Mouse (Mus musculus): ENCODE measurements around the gene Timm29. TPM values are rescaled to one million over a fixed set of nuclear protein-coding genes. Genes with fewer than 3 reads are reported as not detected.
A peak's percentile ranks its signal among the peaks of the same experiment; 100 is the strongest.

The Timm29 gene
- total RNA-seq, 2 experiments from 2014 or later: 61.7 to 63.6 TPM

DNA sequence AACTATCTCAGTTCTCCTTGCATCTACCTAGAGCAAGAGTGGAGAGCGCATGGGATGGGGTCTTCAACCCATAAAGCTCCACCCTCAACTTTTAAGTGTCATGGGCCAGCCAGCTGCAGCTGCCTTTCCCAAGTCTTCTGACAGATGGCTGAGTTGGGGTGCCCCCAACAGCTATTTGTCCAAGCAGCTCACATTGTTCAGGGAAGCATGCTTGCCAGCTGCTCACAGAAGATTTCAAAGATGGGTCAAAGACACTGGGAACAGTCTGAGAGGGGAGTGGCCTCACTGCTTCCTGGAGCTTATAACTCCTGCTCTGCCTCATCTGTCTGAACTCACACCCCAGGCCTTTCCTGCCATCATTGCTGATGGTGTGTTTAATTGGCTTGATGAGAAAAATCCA is 16.2 kb upstream of the Timm29 start:
- no peak for DNase-seq (ENCODE audit: low spot score in 2 of 2)

DNA sequence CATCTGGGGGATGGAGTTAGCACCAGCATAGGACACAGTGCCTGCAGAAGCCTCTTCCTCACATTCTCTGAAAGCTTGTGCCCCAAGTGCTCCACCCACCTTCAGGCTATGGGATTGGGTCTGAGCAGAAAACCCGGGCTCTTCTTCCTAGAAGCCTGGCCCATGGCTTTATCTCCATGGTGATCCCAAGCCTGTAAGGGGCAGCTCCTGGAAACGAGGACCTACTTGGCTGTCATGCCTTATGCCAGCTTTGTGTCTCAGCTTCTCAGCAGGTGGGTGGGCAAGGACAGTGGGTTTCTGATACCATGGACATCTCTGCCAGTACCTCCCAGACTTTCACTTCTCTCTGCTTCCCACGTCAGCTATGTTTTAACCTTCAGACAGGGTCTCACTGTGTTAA is 14.3 kb upstream of the Timm29 start:
- no peak for DNase-seq (ENCODE audit: low spot score in 2 of 2)

DNA sequence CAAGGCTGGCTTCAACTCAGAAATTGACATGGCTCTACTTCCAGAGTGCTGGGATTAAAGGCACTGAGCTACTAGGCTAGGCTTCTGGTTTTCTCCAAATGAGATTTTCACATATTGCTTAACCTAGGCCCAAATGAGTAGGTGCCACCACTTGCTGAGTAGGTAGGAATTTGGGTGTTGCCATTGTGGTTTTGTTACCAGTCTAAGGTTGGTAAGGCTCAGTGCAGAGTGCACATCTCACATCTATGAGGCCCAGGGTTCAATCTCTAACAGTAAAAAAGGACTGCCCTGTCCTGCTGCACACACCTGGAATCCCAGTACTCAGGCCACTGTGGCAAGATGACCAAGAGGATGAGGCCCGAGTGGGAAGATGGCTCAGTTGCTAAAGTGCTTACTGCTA is 7.1 kb upstream of the Timm29 start:
- DNase-seq (ENCODE audit: low spot score in 2 of 2): no peak

DNA sequence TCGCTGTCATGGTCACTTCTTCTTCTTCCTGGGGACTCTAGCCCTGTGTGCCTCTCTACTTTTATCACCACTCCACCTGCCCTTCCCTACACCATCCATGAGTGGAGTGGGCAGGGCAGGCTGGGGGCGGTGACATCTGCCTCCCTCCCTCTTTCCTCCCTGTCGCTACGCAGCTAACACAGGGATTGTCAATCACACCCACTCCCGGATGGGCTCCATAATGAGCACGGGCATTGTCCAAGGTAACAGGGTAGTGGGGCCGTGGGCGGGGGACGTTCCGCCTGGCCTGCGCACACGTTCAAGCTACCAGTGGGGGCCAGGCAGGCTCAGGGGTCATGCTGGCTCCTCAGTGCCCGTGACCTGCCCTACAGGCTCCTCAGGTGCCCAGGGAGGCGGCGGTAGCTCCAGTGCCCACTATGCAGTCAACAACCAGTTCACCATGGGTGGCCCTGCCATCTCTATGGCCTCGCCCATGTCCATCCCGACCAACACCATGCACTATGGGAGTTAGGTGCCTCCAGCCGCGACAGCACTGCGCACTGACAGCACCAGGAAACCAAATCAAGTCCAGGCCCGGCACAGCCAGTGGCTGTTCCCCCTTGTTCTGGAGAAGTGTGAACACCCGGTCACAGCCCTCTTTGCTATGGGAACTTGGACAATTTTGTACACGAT is 4.7 kb upstream of the Timm29 start:
- DNase-seq (ENCODE audit: low spot score in 2 of 2): peak in 1 of 2 experiments; percentile 52

DNA sequence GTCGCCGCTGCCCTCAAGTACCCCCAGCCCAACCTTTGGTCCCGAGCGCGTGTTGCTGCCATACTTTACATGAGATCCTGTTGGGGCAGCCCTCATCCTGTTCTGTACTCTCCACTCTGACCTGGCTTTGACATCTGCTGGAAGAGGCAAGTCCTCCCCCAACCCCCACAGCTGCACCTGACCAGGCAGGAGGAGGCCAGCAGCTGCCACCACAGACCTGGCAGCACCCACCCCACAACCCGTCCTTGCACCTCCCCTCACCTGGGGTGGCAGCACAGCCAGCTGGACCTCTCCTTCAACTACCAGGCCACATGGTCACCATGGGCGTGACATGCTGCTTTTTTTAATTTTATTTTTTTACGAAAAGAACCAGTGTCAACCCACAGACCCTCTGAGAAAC is 4.2 kb upstream of the Timm29 start:
- DNase-seq (ENCODE audit: low spot score in 2 of 2): no peak

DNA sequence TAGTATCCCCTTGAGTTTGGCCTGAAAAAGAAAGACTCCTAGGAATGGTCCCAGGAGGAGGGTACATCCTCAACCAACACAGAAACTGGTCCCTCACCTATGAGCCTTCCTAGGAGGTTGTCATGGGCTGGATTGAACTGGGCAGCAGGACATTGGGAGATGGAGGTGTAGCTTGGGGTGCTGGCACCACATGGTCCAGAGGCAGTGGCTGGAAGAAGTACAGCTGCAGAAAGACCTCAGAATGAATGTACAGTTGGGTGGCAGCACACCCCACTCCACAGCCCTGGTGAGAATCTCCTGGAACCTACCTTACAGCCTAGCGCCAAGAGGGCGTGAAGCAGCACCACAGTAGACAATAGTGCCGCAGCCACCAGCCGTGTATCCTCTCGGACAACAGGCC is 3.0 kb upstream of the Timm29 start:
- no peak for DNase-seq (ENCODE audit: low spot score in 2 of 2)

DNA sequence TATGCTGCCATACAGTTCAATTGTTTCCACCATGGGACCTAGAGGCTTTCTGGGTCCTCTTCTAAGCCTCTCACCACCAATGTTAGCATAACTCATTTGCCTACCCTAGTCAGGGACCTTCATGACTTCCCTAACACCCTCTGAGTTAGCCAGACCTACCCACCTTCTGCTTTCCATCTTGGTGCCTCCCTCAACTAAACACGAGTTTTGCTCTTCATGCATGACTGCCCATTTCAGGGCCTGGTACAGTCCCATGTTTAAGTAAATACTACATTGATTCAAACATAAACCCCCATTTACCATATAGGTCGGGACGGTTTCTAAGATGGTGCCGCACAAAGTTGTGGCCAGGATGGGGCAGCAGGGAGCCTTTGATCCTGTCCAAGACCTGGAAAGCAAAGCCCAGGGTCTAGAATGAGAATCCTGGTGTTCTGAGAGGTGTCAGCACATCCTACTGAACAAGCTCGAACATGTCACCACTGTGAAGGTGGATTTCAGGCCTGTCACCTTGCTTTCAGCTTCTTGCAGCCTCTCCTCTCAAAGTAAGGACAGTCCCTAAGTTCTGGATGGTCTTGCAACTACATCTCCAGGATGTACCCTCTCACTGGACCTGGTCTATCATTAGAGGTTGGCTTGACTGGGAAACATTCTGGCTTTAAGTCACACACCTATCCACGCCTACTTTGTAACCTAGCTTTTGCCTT is 1.2 kb upstream of the Timm29 start:
- no peak for DNase-seq (ENCODE audit: low spot score in 2 of 2)

DNA sequence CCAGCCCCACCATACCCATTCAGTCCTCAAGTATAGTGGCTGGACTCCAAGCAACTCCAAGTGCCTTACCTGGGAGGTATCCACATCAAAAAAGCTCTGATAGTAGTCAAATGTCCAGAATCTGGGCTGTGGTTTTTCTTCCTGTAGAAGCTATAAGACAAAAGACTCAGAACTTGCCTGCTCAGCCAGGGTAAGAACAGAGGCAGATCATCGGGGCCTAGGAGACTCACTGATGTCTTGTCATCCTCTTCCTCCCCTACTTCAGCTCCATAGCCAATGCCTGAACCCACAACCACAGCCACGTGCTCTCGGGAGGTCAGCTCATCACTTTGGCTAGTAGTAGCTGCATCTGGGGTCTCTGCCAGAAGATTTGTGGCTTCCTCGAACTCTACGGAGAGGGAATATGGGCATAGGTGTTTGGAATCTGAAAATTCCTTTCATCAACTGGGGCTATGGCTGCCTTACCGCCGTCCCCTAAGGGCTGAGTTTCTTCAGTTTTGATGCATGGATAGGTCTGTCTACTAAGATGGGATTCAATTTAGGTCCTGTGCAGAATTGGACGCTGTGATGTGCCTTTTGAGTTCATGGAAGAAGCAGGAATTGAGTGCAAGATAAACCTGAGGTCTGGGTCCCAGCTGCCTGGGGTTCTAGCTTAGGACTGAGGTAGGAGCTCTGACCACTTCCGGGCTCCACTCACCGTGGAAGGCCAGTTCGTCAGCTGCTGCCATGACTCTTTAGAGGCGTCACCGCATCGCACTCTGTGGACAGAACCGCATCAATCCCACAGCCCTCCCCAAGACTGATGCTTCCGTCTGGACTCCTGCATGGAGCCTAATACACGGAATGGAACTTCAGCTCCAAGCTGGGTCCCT is 455 bp upstream of the Timm29 start:
- DNase-seq (ENCODE audit: low spot score in 2 of 2): no peak

DNA sequence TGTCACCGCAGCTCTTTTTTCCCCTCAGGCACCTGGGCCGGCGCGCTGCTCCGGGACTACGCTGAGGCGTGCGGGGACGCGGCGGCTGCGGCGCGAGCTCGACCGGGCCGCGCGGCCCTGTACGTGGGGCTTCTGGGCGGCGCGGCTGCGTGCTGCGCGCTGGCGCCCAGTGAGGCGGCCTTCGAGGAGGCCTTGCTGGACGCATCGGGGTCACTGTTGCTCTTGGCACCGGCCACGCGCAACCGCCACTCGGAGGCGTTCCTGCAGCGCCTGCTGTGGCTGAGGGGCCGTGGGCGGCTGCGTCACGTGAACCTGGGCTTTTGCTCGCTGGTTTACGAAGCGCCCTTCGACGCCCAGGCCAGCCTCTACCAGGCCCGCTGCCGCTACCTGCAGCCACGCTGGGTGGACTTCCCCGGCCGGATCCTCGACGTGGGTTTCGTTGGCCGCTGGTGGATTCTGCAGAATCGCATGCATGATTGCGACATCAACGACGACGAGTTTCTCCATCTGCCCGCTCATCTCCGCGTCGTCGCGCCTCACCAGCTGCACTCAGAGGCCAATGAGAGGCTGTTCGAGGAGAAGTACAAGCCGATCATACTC is 700 bp downstream of the Timm29 start:
- peak; percentile 68 to 78 for DNase-seq (ENCODE audit: low spot score in 2 of 2)

DNA sequence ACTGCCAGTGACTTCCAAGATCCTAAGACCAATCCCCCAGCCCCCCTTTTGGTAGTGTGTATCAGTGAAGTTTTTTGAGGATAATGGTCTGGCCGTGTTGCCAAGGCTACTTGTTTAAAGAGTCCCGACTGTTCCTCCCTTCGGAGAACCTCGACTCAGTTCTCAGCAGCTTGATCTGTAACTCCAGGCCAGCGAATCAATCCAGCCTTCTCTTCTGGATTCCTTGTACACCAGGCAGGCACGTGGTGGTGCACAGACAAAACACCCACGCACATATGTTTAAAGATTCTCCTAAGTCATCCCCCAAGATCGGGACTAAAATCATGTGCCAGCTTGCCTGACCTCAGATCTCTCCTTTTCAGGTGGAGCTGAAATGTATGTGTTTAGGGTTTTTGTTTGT is 1.8 kb downstream of the Timm29 start:
- DNase-seq (ENCODE audit: low spot score in 2 of 2): peak in 1 of 2 experiments; percentile 39

DNA sequence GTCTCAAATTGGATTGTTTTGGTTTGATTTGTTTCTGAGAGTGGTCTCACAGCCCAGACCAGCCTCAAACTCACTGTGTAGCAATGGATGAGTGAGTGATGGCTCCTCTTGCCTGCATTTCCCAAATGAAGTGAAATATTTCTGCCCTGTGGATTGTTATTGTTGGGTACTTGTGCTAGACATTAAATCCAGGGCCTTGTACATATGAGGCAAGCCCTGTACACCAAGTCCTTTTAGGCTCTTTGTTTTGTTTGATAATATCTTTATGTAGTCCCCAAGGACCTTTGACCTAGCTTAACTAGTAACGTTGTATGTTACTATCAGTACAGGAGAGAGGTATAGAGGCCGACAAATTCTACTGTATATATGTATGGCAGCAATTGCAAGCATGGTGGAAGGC is 2.3 kb downstream of the Timm29 start:
- no peak for DNase-seq (ENCODE audit: low spot score in 2 of 2)

DNA sequence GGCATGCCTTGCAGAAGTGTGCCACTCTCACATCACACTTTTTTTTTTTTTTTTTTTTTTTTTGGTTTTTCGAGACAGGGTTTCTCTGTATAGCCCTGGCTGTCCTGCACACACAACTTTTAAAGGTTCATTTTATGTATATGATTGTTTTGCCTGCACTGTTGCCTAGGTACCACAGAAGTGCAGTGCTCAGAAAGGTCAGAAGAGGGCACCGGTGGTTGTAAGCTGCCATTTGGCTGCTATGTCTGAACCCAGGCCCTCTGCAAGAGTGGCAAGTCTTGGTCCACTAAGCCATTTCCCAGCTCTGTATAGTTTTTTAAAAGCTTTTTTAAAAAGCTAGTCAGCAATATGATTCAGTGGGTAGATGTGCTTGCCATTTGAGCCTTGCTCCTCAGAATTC is 5.7 kb downstream of the Timm29 start:
- no peak for DNase-seq (ENCODE audit: low spot score in 2 of 2)

DNA sequence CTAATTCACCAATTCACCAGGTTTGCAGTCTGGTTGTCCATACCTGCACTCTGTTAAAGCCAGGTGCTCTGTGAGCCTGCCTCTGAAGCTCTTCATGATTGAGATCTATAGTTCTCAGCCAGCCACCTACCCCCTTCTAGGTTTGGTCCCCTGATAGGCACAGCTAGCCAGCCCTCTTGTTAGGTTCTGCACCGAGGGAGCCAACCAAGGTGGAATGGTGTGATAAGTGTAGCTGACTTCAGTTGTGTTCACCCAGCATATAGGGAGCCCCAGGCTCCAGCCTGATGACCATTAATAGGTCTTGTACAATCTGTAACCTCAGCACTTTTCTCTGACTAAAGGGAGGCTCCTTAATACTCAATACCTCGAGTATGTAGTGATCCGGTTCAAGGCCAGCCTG is 7.7 kb downstream of the Timm29 start:
- no peak for DNase-seq (ENCODE audit: low spot score in 2 of 2)

DNA sequence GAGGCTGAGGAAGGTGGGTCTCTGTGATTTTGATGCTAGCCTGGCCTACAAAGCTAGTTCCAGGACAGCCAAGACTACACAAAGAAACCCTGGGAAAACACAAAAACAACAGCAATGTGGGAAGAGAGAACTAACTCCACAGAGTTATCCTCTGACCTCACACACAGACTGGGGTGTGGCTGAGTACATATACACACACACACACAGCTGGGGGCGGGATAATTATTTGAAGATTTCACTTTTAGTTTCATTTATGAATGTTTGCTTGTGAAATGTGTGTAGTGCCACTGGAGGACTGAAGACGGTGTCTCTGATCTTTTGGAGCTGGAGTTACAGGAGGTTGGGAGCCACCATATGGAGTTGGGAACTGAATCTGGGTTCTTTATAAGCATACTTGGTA is 8.6 kb downstream of the Timm29 start:
- DNase-seq (ENCODE audit: low spot score in 2 of 2): no peak

DNA sequence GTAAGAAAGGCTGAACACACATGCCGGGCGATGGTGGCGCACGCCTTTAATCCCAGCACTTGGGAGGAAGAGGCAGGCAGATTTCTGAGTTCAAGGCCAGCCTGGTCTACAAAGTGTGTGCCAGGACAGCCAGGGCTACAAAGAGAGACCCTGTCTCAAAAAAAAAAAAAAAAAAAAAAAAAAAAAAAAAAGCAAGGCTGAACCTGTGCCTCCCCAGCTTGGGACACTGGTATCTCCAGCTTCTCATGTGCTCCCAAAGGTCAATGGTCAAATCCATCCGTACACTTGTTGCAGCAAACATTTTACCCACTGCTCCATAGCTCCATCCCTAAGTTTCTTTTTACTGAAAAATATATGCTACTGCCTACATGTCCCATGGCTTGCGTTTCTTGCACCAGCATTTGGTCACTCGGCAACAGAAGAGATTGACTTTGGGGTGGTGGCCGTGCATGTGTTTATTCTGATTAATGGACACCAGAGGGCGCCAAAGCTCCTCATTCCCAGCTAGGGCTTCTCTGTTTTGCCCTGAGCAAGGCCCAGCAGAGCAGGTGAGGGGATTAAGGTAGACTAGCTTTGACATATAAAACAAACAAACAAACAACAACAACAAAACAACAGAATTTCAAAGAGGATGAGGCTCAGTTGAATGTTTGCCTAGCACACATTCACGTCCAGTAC is 9.3 kb downstream of the Timm29 start:
- peak in 1 of 2 experiments; percentile 79 for DNase-seq (ENCODE audit: low spot score in 2 of 2)

DNA sequence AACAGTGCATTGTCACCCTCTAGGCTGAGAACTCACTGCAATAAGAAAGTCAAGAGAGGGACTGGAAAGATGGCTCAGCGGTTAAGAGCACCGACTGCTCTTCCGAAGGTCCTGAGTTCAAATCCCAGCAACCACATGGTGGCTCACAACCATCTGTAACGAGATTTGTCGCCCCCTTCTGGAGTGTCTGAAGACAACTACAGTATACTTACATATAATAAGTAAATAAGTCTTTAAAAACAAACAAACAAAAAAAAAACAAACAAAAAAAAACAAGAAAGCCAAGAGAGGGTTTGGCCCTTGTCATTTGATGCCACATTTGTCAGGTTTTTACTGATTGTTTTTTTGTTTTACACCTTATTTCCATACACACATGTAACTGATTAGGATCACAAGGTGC is 11.6 kb downstream of the Timm29 start:
- no peak for DNase-seq (ENCODE audit: low spot score in 2 of 2)

DNA sequence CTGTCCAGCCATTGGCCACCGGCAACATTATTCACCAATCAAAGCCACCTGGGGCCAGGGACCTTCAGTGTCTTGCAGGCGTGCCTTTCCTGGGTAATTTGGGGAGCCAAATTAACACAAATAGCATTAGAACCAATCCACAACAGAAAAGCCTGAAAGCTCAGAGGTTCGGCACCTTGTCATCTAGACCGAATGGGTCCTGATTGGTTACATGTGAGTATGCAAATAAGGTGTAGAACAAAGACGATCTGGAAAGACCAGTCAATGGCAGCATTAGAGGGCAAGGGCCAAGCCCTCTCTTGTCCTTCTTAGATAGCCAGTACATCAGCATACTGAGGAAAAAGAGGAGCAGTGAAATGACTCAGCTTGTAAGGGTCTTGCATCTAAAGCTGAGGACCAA is 13.3 kb downstream of the Timm29 start:
- DNase-seq (ENCODE audit: low spot score in 2 of 2): no peak

DNA sequence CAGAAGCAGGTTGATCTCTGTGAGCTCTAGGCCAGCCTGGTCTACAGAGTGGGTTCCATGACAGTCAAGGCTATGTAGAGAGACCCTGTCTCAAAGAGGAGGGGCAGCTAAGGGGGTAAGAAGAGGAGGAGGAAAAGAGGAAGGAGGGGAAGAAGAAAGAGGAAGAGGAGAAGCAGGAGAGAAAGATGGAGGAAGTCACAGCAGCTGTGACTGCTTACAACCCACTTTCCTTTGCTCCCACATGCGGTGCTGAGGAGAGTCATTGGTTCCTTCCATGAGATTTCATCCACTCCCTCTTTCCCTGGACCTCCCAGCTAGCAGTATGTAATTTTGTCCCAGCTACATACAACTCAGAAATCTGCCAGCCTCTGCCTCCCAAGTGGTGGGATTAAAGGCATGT is 14.1 kb downstream of the Timm29 start:
- DNase-seq (ENCODE audit: low spot score in 2 of 2): no peak

DNA sequence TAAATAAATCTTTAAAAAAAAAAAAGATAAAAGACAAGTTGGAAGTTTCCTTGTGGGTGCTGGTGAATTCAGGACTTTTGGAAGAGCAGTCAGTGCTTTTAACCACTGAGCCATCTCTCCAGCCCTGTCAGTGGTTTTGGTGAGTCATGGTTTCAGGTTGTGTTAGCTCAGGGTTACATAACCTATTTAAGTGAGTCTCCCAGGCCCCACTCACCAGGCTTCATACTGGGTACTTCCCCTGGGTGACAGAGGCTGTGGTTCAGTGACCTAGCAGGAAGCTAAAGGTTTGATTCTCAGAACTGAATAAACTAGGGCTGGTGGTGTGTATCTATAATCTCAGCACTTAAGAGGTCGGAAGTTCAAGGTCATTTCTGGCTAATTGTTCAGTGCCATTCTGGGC is 17.3 kb downstream of the Timm29 start:
- no peak for DNase-seq (ENCODE audit: low spot score in 2 of 2)

DNA sequence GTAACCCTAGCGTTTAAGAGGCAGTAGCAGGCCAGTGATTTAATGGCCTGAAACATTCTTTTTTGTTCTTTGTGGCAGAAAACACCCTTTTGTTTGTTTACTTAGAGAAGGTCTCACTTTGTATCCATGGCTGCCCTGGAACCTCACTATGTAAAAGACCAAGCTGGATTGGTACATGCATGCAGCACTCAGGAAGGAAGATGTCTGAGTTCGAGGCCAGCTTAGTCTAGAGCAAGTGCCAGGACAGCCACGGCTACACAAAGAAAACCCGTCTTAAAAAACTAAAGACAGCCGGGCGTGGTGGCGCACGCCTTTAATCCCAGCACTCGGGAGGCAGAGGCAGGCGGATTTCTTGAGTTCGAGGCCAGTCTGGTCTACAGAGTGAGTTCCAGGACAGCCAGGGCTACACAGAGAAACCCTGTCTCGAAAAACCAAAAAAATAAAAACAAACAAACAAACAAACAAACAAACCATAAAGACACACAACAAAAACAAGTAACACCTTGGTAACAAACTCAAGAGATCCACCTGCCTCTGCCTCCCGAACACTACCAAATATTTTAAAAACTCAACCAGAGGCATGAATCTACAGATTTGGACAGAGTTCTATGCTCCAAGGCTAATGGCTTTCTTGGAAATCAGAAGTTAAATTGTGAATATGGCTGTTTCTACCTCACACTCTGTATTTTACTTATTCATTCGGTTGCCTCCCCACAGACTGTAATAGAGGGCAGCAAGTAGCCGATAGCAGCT is 22.5 kb downstream of the Timm29 start:
- DNase-seq (ENCODE audit: low spot score in 2 of 2): no peak
